Mouse (Mus musculus): ENCODE data around the gene Hif3a. TPM values are rescaled to one million over a fixed set of nuclear protein-coding genes. Genes with fewer than 3 reads are reported as not detected.
"Not testable (repeated sequence)": the region's sequence is repeated elsewhere in the genome, so short reads cannot be mapped to it uniquely, and the experiment has no call there.

The Hif3a gene
- polyA plus RNA-seq (2014; fragmentation: Nextera tagmentation; extraction: Ambion mirVana): 26.1 and 34.8 TPM in 2 replicates

GRCm38 (mm10) chr7:17062389-17062788 is at the start of gene Hif3a:
Gene Hif3a (minus strand): TSS chr7:17062427.
- ATAC-seq (ENCODE audit: low read depth): peak; percentile 86
- Histone ChIP-seq H3K27ac (replicated peaks; ENCODE audit: low read depth, low read length) (peak within 1 kb of the TSS; percentile 95), H3K9me3 (ENCODE audit: control insufficient read depth, low read length) (no peaks in the 10 kb centered on the region), H3K36me3 (ENCODE audit: control insufficient read depth, insufficient read depth, low read length) (no peaks in the 10 kb centered on the region), H3K9ac (ENCODE audit: low read depth, low read length) (peak within 1 kb of the TSS; percentile 72), H3K27me3 (replicated peaks; ENCODE audit: control insufficient read depth, insufficient read depth, low read length) (no peaks in the 10 kb centered on the region), H3K4me3 (ENCODE audit: low read depth, low read length) (peak within 1 kb of the TSS; percentile 61), H3K4me1 (ENCODE audit: control insufficient read depth, insufficient read depth, low read length) (peaks cover 46% of the 10 kb centered on the region), H3K4me2 (ENCODE audit: low read depth, low read length) (peak within 1 kb of the TSS; percentile 68)
- 0% methylated on average over 11 of the region's 15 CpGs for WGBS
- peak; percentile 98 for DNase-seq (ENCODE audit: low spot score)

DNA sequence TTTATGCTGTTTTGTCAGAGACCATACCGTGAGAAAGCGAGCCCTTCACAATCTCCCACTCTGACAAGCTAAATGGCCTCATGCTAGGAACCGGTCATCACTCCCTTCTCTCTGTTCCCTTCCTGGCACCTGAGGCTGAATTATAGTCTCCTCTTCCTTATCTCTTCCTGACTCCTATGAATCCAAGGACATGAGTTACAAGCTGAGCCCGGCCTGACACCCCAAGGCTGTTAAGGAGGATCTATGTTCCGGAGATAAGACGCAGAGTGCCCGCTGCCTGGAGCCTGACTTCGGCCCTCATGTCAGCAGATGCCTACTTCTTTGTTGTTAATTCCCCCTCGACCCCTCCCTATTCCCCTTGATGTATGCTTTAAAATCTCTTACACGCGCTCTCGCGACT is 39.4 kb upstream of the Hif3a start:
- WGBS: 88% methylated on average over 13 of the region's 13 CpGs
- not testable (repeated sequence) for DNase-seq (ENCODE audit: low spot score); H3K9ac ChIP-seq (ENCODE audit: low read depth, low read length); H3K4me3 ChIP-seq (ENCODE audit: low read depth, low read length); H3K4me2 ChIP-seq (ENCODE audit: low read depth, low read length); H3K27me3 ChIP-seq (replicated peaks; ENCODE audit: control insufficient read depth, insufficient read depth, low read length); H3K36me3 ChIP-seq (ENCODE audit: control insufficient read depth, insufficient read depth, low read length); ATAC-seq (ENCODE audit: low read depth); H3K27ac ChIP-seq (replicated peaks; ENCODE audit: low read depth, low read length); H3K4me1 ChIP-seq (ENCODE audit: control insufficient read depth, insufficient read depth, low read length); H3K9me3 ChIP-seq (ENCODE audit: control insufficient read depth, low read length)

DNA sequence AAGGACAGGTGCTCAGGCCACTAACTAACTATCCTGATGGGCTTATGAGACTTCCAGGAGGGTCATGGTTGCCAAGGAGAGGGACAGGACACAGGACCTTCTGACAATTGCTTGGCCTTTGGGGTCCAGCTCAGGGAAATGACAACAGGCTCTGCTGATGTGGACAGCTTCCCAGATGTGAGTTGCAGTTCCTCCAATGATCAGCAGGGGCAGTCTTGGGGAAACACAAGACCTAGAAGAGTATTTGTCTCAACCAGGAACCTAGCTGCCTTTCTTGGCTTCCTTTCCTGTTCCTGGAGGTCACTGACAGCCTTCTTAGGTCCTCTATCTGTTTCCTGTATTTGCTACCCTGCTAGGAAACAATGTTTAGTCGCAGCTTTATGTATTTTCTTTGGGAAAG is 29.1 kb upstream of the Hif3a start:
- ATAC-seq (ENCODE audit: low read depth) (no peak), DNase-seq (ENCODE audit: low spot score) (no peak)
- no peaks in the 10 kb centered on the region for H3K27me3 ChIP-seq (replicated peaks; ENCODE audit: control insufficient read depth, insufficient read depth, low read length)
- H3K4me3 ChIP-seq (ENCODE audit: low read depth, low read length): no peak overlapping the region
- no peaks in the 10 kb centered on the region for H3K36me3 ChIP-seq (ENCODE audit: control insufficient read depth, insufficient read depth, low read length)
- WGBS: 19% methylated on average over 1 of the region's 1 CpGs
- no peak overlapping the region for H3K9ac ChIP-seq (ENCODE audit: low read depth, low read length)
- H3K27ac ChIP-seq (replicated peaks; ENCODE audit: low read depth, low read length): no peak overlapping the region
- H3K4me1 ChIP-seq (ENCODE audit: control insufficient read depth, insufficient read depth, low read length): no peaks in the 10 kb centered on the region
- no peaks in the 10 kb centered on the region for H3K9me3 ChIP-seq (ENCODE audit: control insufficient read depth, low read length)
- H3K4me2 ChIP-seq (ENCODE audit: low read depth, low read length): no peak overlapping the region

DNA sequence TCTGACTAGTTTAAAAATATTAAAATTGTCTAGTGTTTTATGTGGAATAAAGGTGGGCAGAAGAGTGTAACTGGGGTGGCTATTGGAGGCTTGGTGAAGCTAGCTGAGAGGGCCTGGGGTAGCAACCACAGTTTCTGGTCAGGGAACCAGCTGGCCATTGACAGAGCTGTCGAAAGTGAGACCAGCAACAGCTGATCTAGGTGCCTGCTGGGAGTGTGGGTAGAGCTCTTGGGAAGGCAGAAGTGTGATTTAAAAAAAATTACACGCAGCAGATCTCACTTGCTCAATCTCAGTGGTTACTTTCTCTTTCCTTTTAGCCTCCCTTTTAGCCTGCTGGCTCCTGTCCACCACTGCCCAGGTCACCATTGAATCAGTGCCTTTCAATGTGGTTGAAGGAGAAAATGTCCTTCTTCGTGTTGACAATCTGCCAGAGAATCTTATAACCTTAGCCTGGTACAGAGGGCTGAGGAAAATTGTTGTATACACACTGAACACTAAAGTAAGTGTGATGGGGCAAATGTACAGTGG is 27.9 kb upstream of the Hif3a start:
- H3K27me3 ChIP-seq (replicated peaks; ENCODE audit: control insufficient read depth, insufficient read depth, low read length): no peaks in the 10 kb centered on the region
- no peaks in the 10 kb centered on the region for H3K4me1 ChIP-seq (ENCODE audit: control insufficient read depth, insufficient read depth, low read length)
- DNase-seq (ENCODE audit: low spot score) (no peak), ATAC-seq (ENCODE audit: low read depth) (no peak)
- H3K9ac ChIP-seq (ENCODE audit: low read depth, low read length): no peak overlapping the region
- no peak overlapping the region for H3K27ac ChIP-seq (replicated peaks; ENCODE audit: low read depth, low read length)
- no peak overlapping the region for H3K4me3 ChIP-seq (ENCODE audit: low read depth, low read length)
- H3K36me3 ChIP-seq (ENCODE audit: control insufficient read depth, insufficient read depth, low read length): no peaks in the 10 kb centered on the region
- H3K9me3 ChIP-seq (ENCODE audit: control insufficient read depth, low read length): no peaks in the 10 kb centered on the region
- no peak overlapping the region for H3K4me2 ChIP-seq (ENCODE audit: low read depth, low read length)
- WGBS: 53% methylated on average over 3 of the region's 3 CpGs

DNA sequence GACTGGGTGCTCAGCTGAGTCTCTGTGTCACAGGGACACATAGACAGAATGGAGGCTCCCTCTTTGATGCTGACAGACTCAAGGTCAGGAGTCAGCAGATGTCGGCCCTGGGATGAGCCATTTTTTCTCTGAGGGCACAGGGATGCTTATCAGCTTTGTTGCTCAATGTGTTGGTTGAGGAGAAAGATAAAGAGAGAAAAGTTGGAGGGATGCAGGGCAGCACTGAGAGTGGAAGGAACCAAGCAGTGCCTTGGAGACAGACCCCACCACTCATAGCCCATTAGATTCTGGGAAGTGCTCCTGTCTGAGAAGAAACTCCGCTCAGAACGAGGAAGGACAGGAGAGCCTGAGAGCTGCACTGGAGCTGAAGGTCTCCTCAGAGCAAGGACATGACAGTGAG is 25.5 kb upstream of the Hif3a start:
- Histone ChIP-seq H3K4me1 (ENCODE audit: control insufficient read depth, insufficient read depth, low read length) (no peaks in the 10 kb centered on the region), H3K36me3 (ENCODE audit: control insufficient read depth, insufficient read depth, low read length) (no peaks in the 10 kb centered on the region), H3K9ac (ENCODE audit: low read depth, low read length) (no peak overlapping the region), H3K27ac (replicated peaks; ENCODE audit: low read depth, low read length) (no peak overlapping the region), H3K9me3 (ENCODE audit: control insufficient read depth, low read length) (no peaks in the 10 kb centered on the region), H3K4me2 (ENCODE audit: low read depth, low read length) (no peak overlapping the region), H3K4me3 (ENCODE audit: low read depth, low read length) (no peak overlapping the region), H3K27me3 (replicated peaks; ENCODE audit: control insufficient read depth, insufficient read depth, low read length) (no peaks in the 10 kb centered on the region)
- DNase-seq (ENCODE audit: low spot score) (no peak), ATAC-seq (ENCODE audit: low read depth) (no peak)
- 74% methylated on average over 3 of the region's 3 CpGs for WGBS

DNA sequence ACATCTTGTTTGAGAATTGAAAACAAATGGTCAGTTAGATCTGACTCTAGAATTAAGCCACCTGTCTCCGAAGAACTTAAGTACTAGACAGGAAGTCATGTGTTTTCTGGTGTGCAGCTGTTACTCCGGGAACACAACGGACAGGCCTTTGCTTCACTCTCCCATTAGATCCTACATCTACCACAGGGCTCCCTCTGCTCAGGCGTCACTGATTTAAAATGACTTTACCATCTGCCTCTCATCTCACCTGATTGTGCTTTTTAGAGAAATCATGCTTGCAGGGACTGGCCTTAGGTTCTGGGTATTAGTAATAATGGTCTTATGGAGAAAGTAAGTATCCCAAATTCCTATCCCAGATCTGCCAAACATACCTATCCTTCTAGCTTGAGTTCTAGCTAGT is 20.5 kb upstream of the Hif3a start:
- Histone ChIP-seq H3K36me3 (ENCODE audit: control insufficient read depth, insufficient read depth, low read length) (no peaks in the 10 kb centered on the region), H3K9ac (ENCODE audit: low read depth, low read length) (no peak overlapping the region), H3K4me1 (ENCODE audit: control insufficient read depth, insufficient read depth, low read length) (no peaks in the 10 kb centered on the region), H3K27me3 (replicated peaks; ENCODE audit: control insufficient read depth, insufficient read depth, low read length) (no peaks in the 10 kb centered on the region), H3K9me3 (ENCODE audit: control insufficient read depth, low read length) (no peaks in the 10 kb centered on the region), H3K4me2 (ENCODE audit: low read depth, low read length) (no peak overlapping the region), H3K27ac (replicated peaks; ENCODE audit: low read depth, low read length) (no peak overlapping the region), H3K4me3 (ENCODE audit: low read depth, low read length) (no peak overlapping the region)
- 75% methylated on average over 4 of the region's 4 CpGs for WGBS
- DNase-seq (ENCODE audit: low spot score) (no peak), ATAC-seq (ENCODE audit: low read depth) (no peak)

- no peak for DNase-seq (ENCODE audit: low spot score)
These were observed 15.9 kb upstream of the Hif3a start for GRCm38 (mm10) chr7:17078076-17078654.

DNA sequence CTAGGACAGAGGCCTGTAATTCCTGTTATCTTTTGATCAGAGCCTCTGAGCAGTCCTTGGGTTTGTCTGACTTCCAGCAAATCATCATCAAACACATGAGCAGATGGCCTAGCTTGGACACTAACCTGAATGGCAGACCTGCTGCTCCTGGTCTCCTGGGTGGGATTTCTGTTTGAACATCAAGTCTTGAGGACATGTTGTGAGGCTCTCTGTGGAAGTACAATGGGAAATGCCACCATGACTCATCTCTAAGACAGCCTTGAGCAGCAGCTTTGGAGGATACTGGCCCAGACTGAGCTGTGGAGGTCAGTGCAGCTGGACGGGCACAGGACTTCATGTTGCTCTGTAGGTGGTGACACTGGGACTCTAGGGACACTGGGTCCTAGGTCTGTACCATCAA is 14.3 kb upstream of the Hif3a start:
- H3K4me2 ChIP-seq (ENCODE audit: low read depth, low read length): no peak overlapping the region
- H3K27me3 ChIP-seq (replicated peaks; ENCODE audit: control insufficient read depth, insufficient read depth, low read length): no peaks in the 10 kb centered on the region
- no peak for ATAC-seq (ENCODE audit: low read depth)
- no peak overlapping the region for H3K27ac ChIP-seq (replicated peaks; ENCODE audit: low read depth, low read length)
- H3K36me3 ChIP-seq (ENCODE audit: control insufficient read depth, insufficient read depth, low read length): no peaks in the 10 kb centered on the region
- H3K4me3 ChIP-seq (ENCODE audit: low read depth, low read length): no peak overlapping the region
- no peaks in the 10 kb centered on the region for H3K4me1 ChIP-seq (ENCODE audit: control insufficient read depth, insufficient read depth, low read length)
- H3K9ac ChIP-seq (ENCODE audit: low read depth, low read length): no peak overlapping the region
- no peak for DNase-seq (ENCODE audit: low spot score)
- WGBS: 100% methylated on average over 1 of the region's 1 CpGs
- no peaks in the 10 kb centered on the region for H3K9me3 ChIP-seq (ENCODE audit: control insufficient read depth, low read length)

More at GRCm38 (mm10) chr7:17078076-17078654, 15.9 kb upstream of the Hif3a start:
- no peaks in the 10 kb centered on the region for H3K36me3 ChIP-seq (ENCODE audit: control insufficient read depth, insufficient read depth, low read length)
- no peaks in the 10 kb centered on the region for H3K27me3 ChIP-seq (replicated peaks; ENCODE audit: control insufficient read depth, insufficient read depth, low read length)
- 70% methylated on average over 7 of the region's 7 CpGs for WGBS
- H3K9ac ChIP-seq (ENCODE audit: low read depth, low read length): no peak overlapping the region
- no peak overlapping the region for H3K4me2 ChIP-seq (ENCODE audit: low read depth, low read length)
- ATAC-seq (ENCODE audit: low read depth): peak; percentile 26; the same call in 1 of the 2 replicates
- no peak overlapping the region for H3K4me3 ChIP-seq (ENCODE audit: low read depth, low read length)
- no peaks in the 10 kb centered on the region for H3K4me1 ChIP-seq (ENCODE audit: control insufficient read depth, insufficient read depth, low read length)
- H3K9me3 ChIP-seq (ENCODE audit: control insufficient read depth, low read length): no peaks in the 10 kb centered on the region
- no peak overlapping the region for H3K27ac ChIP-seq (replicated peaks; ENCODE audit: low read depth, low read length)
